Comparison of ENCODE assay signal across 29 mouse cellular contexts in genomic region chr9:54664358-54664757, GRCm38 (mm10). TPM values are rescaled to one million over a fixed set of nuclear protein-coding genes. Genes with fewer than 3 reads are reported as not detected.
DNase-seq lines count a peak whose midpoint lies in the region; ATAC-seq and TF ChIP-seq lines count a peak whose summit lies in the region.
"Had no signal": no experiment of that assay in that cellular context is flagged by ENCODE, and none has a peak within 500 bp of the region (broad histone marks: within the 10 kb centered on the region; RNA-seq: fewer than 3 reads in every experiment).

No protein-coding gene starts in this region.

- no peak overlapping the region for H3K9ac ChIP-seq in hindbrain, postnatal 0 days (replicated peaks; ENCODE audit: low read length)
- H3K9ac ChIP-seq in hindbrain, embryonic 13.5 days = no peak overlapping the region
- no peak overlapping the region for H3K9ac ChIP-seq in midbrain, postnatal 0 days (replicated peaks; ENCODE audit: low read length, poor library complexity, severe bottlenecking)
- no peak overlapping the region for H3K9ac ChIP-seq in midbrain, embryonic 16.5 days (ENCODE audit: low read depth, low read length)
- H3K9ac ChIP-seq: intestine, embryonic 15.5 days; liver, embryonic 12.5 days; liver, postnatal 0 days; midbrain, embryonic 15.5 days; neural tube, embryonic 12.5 days had no signal

- 49% methylated on average over 9 of the region's 9 CpGs for WGBS in hindbrain, postnatal 0 days
- 80% methylated on average over 9 of the region's 9 CpGs for WGBS in hindbrain, embryonic 13.5 days
- WGBS in midbrain, postnatal 0 days = 73% methylated on average over 9 of the region's 9 CpGs
- WGBS in midbrain, embryonic 16.5 days = 78% methylated on average over 9 of the region's 9 CpGs

- ATAC-seq in hindbrain, postnatal 0 days = peak; percentile 39; the same call in 1 of the 2 replicates
- ATAC-seq in hindbrain, embryonic 13.5 days (ENCODE audit: low FRiP score) = no peak
- ATAC-seq in midbrain, postnatal 0 days (ENCODE audit: low FRiP score) = no peak
- no peak for ATAC-seq in midbrain, embryonic 16.5 days
- ATAC-seq: activated CD4-positive, CD25-positive, alpha-beta regulatory T cell, adult 4 months; CD4-positive, CD25-positive, alpha-beta regulatory T cell, adult 4 months; hindbrain, embryonic 16.5 days; intestine, embryonic 15.5 days; liver, embryonic 12.5 days; liver, postnatal 0 days; midbrain, embryonic 15.5 days had no signal

- no peak overlapping the region for H3K4me2 ChIP-seq in hindbrain, postnatal 0 days (ENCODE audit: low read depth, low read length)
- no peak overlapping the region for H3K4me2 ChIP-seq in hindbrain, embryonic 13.5 days
- H3K4me2 ChIP-seq in midbrain, postnatal 0 days (ENCODE audit: low read depth, low read length, poor library complexity, severe bottlenecking) = no peak overlapping the region
- H3K4me2 ChIP-seq in midbrain, embryonic 16.5 days (ENCODE audit: low read length) = no peak overlapping the region
- H3K4me2 ChIP-seq: heart, embryonic 11.5 days; intestine, embryonic 15.5 days; liver, embryonic 12.5 days; midbrain, embryonic 15.5 days; neural tube, embryonic 12.5 days had no signal

- no peaks in the 10 kb centered on the region for H3K9me3 ChIP-seq in hindbrain, postnatal 0 days (ENCODE audit: low read length)
- no peaks in the 10 kb centered on the region for H3K9me3 ChIP-seq in hindbrain, embryonic 13.5 days
- H3K9me3 ChIP-seq in midbrain, postnatal 0 days (ENCODE audit: low read length) = no peaks in the 10 kb centered on the region
- no peaks in the 10 kb centered on the region for H3K9me3 ChIP-seq in midbrain, embryonic 16.5 days (replicated peaks; ENCODE audit: control insufficient read depth, low read length, poor library complexity, severe bottlenecking)
- H3K9me3 ChIP-seq: hindbrain, embryonic 10.5 days; intestine, embryonic 15.5 days; midbrain, embryonic 10.5 days; midbrain, embryonic 15.5 days; neural tube, embryonic 12.5 days had no signal

- no peaks in the 10 kb centered on the region for H3K27me3 ChIP-seq in hindbrain, postnatal 0 days (ENCODE audit: insufficient read depth, low read length)
- no peaks in the 10 kb centered on the region for H3K27me3 ChIP-seq in hindbrain, embryonic 13.5 days
- no peaks in the 10 kb centered on the region for H3K27me3 ChIP-seq in midbrain, postnatal 0 days (ENCODE audit: insufficient read depth, low read length)
- no peaks in the 10 kb centered on the region for H3K27me3 ChIP-seq in midbrain, embryonic 16.5 days (ENCODE audit: control insufficient read depth, insufficient read depth, low read depth, low read length)
- H3K27me3 ChIP-seq: intestine, embryonic 15.5 days; liver, embryonic 12.5 days; midbrain, embryonic 15.5 days; neural tube, embryonic 12.5 days had no signal

- H3K4me1 ChIP-seq in hindbrain, postnatal 0 days (ENCODE audit: insufficient read depth, low read length) = peaks cover 5% of the 10 kb centered on the region; the same call in 1 of the 2 replicates
- peaks cover 16% of the 10 kb centered on the region for H3K4me1 ChIP-seq in hindbrain, embryonic 13.5 days (replicated peaks)
- no peaks in the 10 kb centered on the region for H3K4me1 ChIP-seq in midbrain, postnatal 0 days (ENCODE audit: insufficient read depth, low read length)
- no peaks in the 10 kb centered on the region for H3K4me1 ChIP-seq in midbrain, embryonic 16.5 days (ENCODE audit: control insufficient read depth, insufficient read depth, low read length)
- H3K4me1 ChIP-seq: liver, embryonic 12.5 days had no signal

- intact Hi-C loops in heart, postnatal 36 days (cut with DNase I) = no loop called here

- H3K4me3 ChIP-seq in hindbrain, postnatal 0 days (ENCODE audit: low read length) = no peak overlapping the region
- no peak overlapping the region for H3K4me3 ChIP-seq in hindbrain, embryonic 13.5 days
- no peak overlapping the region for H3K4me3 ChIP-seq in midbrain, postnatal 0 days (ENCODE audit: low read depth, low read length)
- H3K4me3 ChIP-seq in midbrain, embryonic 16.5 days (ENCODE audit: low read depth, low read length) = no peak overlapping the region
- H3K4me3 ChIP-seq: erythroblast, embryonic 14.5 days; hindbrain, embryonic 10.5 days; intestine, embryonic 15.5 days; left cerebral cortex, adult 2 months; liver, embryonic 12.5 days; midbrain, embryonic 10.5 days; midbrain, embryonic 15.5 days; myocyte; neural tube, embryonic 12.5 days had no signal

- no peaks in the 10 kb centered on the region for H3K36me3 ChIP-seq in hindbrain, postnatal 0 days (ENCODE audit: insufficient read depth, low read length)
- no peaks in the 10 kb centered on the region for H3K36me3 ChIP-seq in hindbrain, embryonic 13.5 days
- H3K36me3 ChIP-seq in midbrain, postnatal 0 days (ENCODE audit: insufficient read depth, low read length) = no peaks in the 10 kb centered on the region
- H3K36me3 ChIP-seq in midbrain, embryonic 16.5 days (ENCODE audit: control insufficient read depth, insufficient read depth, low read length) = no peaks in the 10 kb centered on the region
- H3K36me3 ChIP-seq: hindbrain, embryonic 10.5 days; intestine, embryonic 15.5 days; liver, embryonic 12.5 days; midbrain, embryonic 10.5 days; midbrain, embryonic 15.5 days; neural tube, embryonic 12.5 days had no signal

- H3K27ac ChIP-seq in hindbrain, postnatal 0 days = peak overlapping the region; percentile 20; the same call in 1 of the 2 replicates
- H3K27ac ChIP-seq in hindbrain, embryonic 13.5 days = no peak overlapping the region
- no peak overlapping the region for H3K27ac ChIP-seq in midbrain, postnatal 0 days (ENCODE audit: low read depth, low read length)
- no peak overlapping the region for H3K27ac ChIP-seq in midbrain, embryonic 16.5 days (ENCODE audit: low read length)
- H3K27ac ChIP-seq: hindbrain, embryonic 10.5 days; intestine, embryonic 15.5 days; left cerebral cortex, adult 2 months; liver, embryonic 12.5 days; midbrain, embryonic 10.5 days; midbrain, embryonic 15.5 days; neural tube, embryonic 12.5 days; stomach, postnatal 0 days had no signal

- no peak for TF ChIP-seq CTCF in hindbrain, postnatal 0 days (IDR thresholded peaks at IDR 0.05; ENCODE audit: low read depth)
- TF ChIP-seq CTCF in midbrain, postnatal 0 days (IDR thresholded peaks at IDR 0.05) = no peak

- peak; percentile 59 for DNase-seq in hindbrain, postnatal 0 days (ENCODE audit: low spot score)
- DNase-seq in midbrain, postnatal 0 days (ENCODE audit: low spot score) = peak; percentile 41
- DNase-seq in MN1 (ENCODE audit: low spot score) = peak; percentile 17
- peak; percentile 25 to 49 for DNase-seq in layer of hippocampus, postnatal 10 days (ENCODE audit: low spot score in 2 of 2)
- DNase-seq in heart, postnatal 36 days = no peak
- DNase-seq in frontal cortex, postnatal 36 days (ENCODE audit: low spot score in 2 of 2) = no peak
- DNase-seq: adrenal gland, adult 2 months; cerebellum, adult 9-10 months; gastrocnemius, postnatal 25 days; heart, adult 18-20 months; kidney, adult 2 months; kidney, postnatal 36 days; liver, postnatal 0 days had no signal

RNA-seq across cellular contexts. Expression of gene Acsbg1, which starts 2.7 kb away (rescaled TPM):
- total RNA-seq in hindbrain, postnatal 0 days (2014; rRNA removed) = 101 and 106 TPM in 2 replicates
- polyA plus RNA-seq in hindbrain, postnatal 0 days (2015; fragmentation: Nextera tagmentation; extraction: Ambion mirVana) = 57.1 and 67.4 TPM in 2 replicates
- polyA plus RNA-seq in hindbrain, embryonic 13.5 days (2015; fragmentation: Nextera tagmentation; extraction: Ambion mirVana) = 14.2 and 15.6 TPM in 2 replicates
- total RNA-seq in midbrain, postnatal 0 days (2014; rRNA removed) = 54.7 and 69.9 TPM in 2 replicates
- polyA plus RNA-seq in midbrain, postnatal 0 days (2015; fragmentation: Nextera tagmentation; extraction: Ambion mirVana) = 42.8 and 49.7 TPM in 2 replicates
- 20.6 and 33.4 TPM in 2 replicates for polyA plus RNA-seq in midbrain, embryonic 16.5 days (2015; fragmentation: Nextera tagmentation; extraction: Ambion mirVana)
- 10 to 100 TPM; 85.1 to 89.1 TPM for total RNA-seq in layer of hippocampus, postnatal 10 days (2021)
- total RNA-seq in heart, postnatal 36 days (2021) = under 1 TPM; 0.19 to 0.72 TPM
- polyA plus RNA-seq: erythroblast, embryonic 14.5 days had no signal

RNA-seq across cellular contexts. Expression of gene Dnaja4, which starts 34.3 kb away (rescaled TPM):
- total RNA-seq in hindbrain, postnatal 0 days (2014; rRNA removed) = 5.5 and 11.3 TPM in 2 replicates
- 6.2 and 6.7 TPM in 2 replicates for polyA plus RNA-seq in hindbrain, postnatal 0 days (2015; fragmentation: Nextera tagmentation; extraction: Ambion mirVana)
- polyA plus RNA-seq in hindbrain, embryonic 13.5 days (2015; fragmentation: Nextera tagmentation; extraction: Ambion mirVana) = 4.8 and 7.2 TPM in 2 replicates
- total RNA-seq in midbrain, postnatal 0 days (2014; rRNA removed) = 5.4 and 7.7 TPM in 2 replicates
- 6.7 and 8.0 TPM in 2 replicates for polyA plus RNA-seq in midbrain, postnatal 0 days (2015; fragmentation: Nextera tagmentation; extraction: Ambion mirVana)
- 7.4 and 8.4 TPM in 2 replicates for polyA plus RNA-seq in midbrain, embryonic 16.5 days (2015; fragmentation: Nextera tagmentation; extraction: Ambion mirVana)
- total RNA-seq in layer of hippocampus, postnatal 10 days (2021) = 10 to 100 TPM; 17.1 TPM
- 10 to 100 TPM; 71.4 to 80.4 TPM for total RNA-seq in heart, postnatal 36 days (2021)

Comparison
In these comparisons a context has a peak if more than half of its experiments do, and no peak if none do; other contexts are left out.
1. DNase-seq: peak in hindbrain, postnatal 0 days (single experiment), midbrain, postnatal 0 days (single experiment), MN1 (single experiment) and layer of hippocampus, postnatal 10 days (2 of 2); none in heart, postnatal 36 days (0 of 2) and frontal cortex, postnatal 36 days (0 of 2).
2. RNA of gene Acsbg1, which starts 2.7 kb away (total RNA-seq): 101 to 106 TPM in hindbrain, postnatal 0 days, 85.1 to 89.1 TPM in layer of hippocampus, postnatal 10 days and 54.7 to 69.9 TPM in midbrain, postnatal 0 days; 0.19 to 0.72 TPM in heart, postnatal 36 days; every median in the first group is over 10 times any median in the second.